Mouse (Mus musculus) kidney, postnatal 0 days (tissue): Measurements from ENCODE around the gene Ppl. TPM values are rescaled to one million over a fixed set of nuclear protein-coding genes. Genes with fewer than 3 reads are reported as not detected.
A peak's percentile ranks its signal among the peaks of the same experiment; 100 is the strongest.

Experiments
- ATAC-seq: fragments of 200-750 bp; cut with Nextera tagmentation; replicated peaks from 2 replicates; pipeline ENCODE4 v1.8.0; 2017; ENCODE audit warnings: low read depth, moderate number of reproducible peaks, moderate TSS enrichment, moderate library complexity; ENCODE audit not compliant: low FRiP score
- DNase-seq: peaks from one replicate; pipeline ENCODE4 v3.0.0-alpha.2; 2016; ENCODE audit warnings: low spot score
- H3K27ac ChIP-seq: fragments of 300-500 bp; sonication (generic); 2 replicates; pipeline ENCODE4 v1.5.1; 2014; ENCODE audit warnings: mild to moderate bottlenecking
- H3K27me3 ChIP-seq: fragments of 300-500 bp; sonication (generic); 2 replicates; pipeline ENCODE4 v1.6.1; 2014; ENCODE audit warnings: low read length, mixed read lengths; ENCODE audit not compliant: insufficient read depth
- H3K36me3 ChIP-seq: fragments of 300-500 bp; sonication (generic); 2 replicates; pipeline ENCODE4 v1.6.1; 2014; ENCODE audit warnings: low read length, mixed read lengths; ENCODE audit not compliant: insufficient read depth
- H3K4me1 ChIP-seq: fragments of 300-500 bp; sonication (generic); replicated peaks from 2 replicates; pipeline ENCODE4 v1.6.1; 2014; ENCODE audit warnings: antibody characterized with exemption, low read length, mixed read lengths; ENCODE audit not compliant: insufficient read depth
- H3K4me2 ChIP-seq: fragments of 300-500 bp; sonication (generic); 2 replicates; pipeline ENCODE4 v1.6.1; 2014; ENCODE audit warnings: mild to moderate bottlenecking, low read length, moderate library complexity, mixed read lengths
- H3K4me3 ChIP-seq: fragments of 300-500 bp; sonication (generic); replicated peaks from 2 replicates; pipeline ENCODE4 v1.5.1; 2014; ENCODE audit warnings: low read depth, low read length
- H3K9ac ChIP-seq: fragments of 300-500 bp; sonication (generic); 2 replicates; pipeline ENCODE4 v1.6.1; 2014; ENCODE audit warnings: low read depth, low read length
- H3K9me3 ChIP-seq: fragments of 300-500 bp; sonication (generic); replicated peaks from 2 replicates; pipeline ENCODE4 v1.6.1; 2016; ENCODE audit warnings: low read length, inconsistent platforms, mixed read lengths
- CTCF ChIP-seq: IDR thresholded peaks from 2 replicates; pipeline ENCODE4 v1.5.1; 2016; ENCODE audit warnings: antibody characterized with exemption, low read depth, mild to moderate bottlenecking, moderate library complexity
- WGBS: fragments of 180-500 bp; shearing (Covaris S2); extraction: QIAGEN DNeasy Blood & Tissue Kit; methylation state at CpG from one replicate; pipeline ENCODE4 v1.1.7; 2014; 5-methylcytosine and 5-hydroxymethylcytosine counted together
- polyA plus RNA-seq: library from polyadenylated mRNA; unstranded; fragments of >200 nt; fragmentation: Nextera tagmentation; extraction: Ambion mirVana; gene quantifications from 2 replicates; pipeline ENCODE4 v1.2.1, GENCODE M21; 2015

The Ppl gene
- polyA plus RNA-seq, 1 experiment from 2014 or later, result 2.8 TPM

GRCm38 (mm10) chr16:5058114-5058513 is 74.1 kb downstream of the Ppl start:
- Histone ChIP-seq H3K4me2 (no peak overlapping the region), H3K9ac (no peak overlapping the region), H3K9me3 (no peaks in the 10 kb centered on the region), H3K4me1 (no peaks in the 10 kb centered on the region), H3K4me3 (no peak overlapping the region), H3K27me3 (no peaks in the 10 kb centered on the region), H3K27ac (no peak overlapping the region), H3K36me3 (peaks cover 37% of the 10 kb centered on the region)
- 96% methylated on average over 1 of the region's 1 CpGs for WGBS
- peak; percentile 55 for DNase-seq
- peak; percentile 63 for TF ChIP-seq CTCF
- no peak for ATAC-seq

DNA sequence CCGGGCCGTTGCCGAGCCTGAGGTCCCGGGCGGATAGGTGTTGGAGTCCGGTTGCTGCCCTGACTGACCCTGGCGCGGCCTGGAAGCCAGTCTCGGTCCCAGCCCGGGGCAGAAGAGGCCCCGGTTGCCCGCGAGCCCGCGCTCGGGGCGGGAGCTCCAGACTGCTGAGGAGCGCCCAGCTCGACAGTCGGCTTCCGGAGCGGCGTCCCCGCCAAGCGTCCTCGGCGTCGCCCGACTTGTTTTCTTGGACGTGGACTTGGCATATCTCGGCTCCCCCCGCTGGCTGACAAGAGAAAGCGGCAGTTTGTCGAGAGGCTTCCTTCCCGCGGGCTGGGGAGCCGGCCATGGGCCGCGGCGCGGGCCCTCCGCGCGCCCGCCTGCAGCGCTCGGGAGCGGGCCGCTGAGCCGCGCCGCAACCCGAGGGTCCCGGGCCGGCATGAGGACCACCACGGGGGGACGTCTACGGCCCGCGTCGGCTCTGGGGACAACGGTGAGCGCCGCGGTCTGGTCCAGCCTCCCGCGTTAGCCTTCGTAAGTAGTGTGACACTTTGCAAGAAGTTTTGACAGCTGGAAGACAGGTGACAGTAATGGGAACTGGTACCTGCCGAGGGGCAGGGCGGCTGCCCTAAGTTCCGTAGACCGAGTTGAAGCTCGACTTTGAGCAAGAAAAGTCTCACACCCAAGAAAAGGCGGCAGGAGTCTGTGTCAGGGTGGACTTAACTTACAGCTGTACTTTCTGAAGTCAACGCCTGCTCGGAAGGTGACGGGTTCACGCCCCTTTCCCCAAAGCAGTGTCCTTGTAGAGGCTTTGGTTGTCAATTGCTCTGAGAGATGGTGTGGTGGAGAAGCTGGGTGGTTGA is 81.7 kb downstream of the Ppl start:
- DNase-seq, result peak; percentile 88
- Histone ChIP-seq H3K4me2 (peak overlapping the region; percentile 61), H3K4me1 (peaks cover 20% of the 10 kb centered on the region), H3K9me3 (no peaks in the 10 kb centered on the region), H3K36me3 (peaks cover 16% of the 10 kb centered on the region), H3K9ac (peak overlapping the region; percentile 93), H3K27me3 (no peaks in the 10 kb centered on the region), H3K4me3 (peak overlapping the region; percentile 95), H3K27ac (peak overlapping the region; percentile 99)
- peak; percentile 23; the same call in 1 of the 2 replicates for TF ChIP-seq CTCF
- ATAC-seq, result peak; percentile 78
- WGBS, result under 1% methylated on average over 78 of the region's 78 CpGs

GRCm38 (mm10) chr16:5049774-5050234 is 82.4 kb downstream of the Ppl start, which contains the start of the genes Glyr1 and Ubn1:
Glyr1 (minus strand) TSS chr16:5049863.
Ubn1 (plus strand) TSS chr16:5050057.
- H3K27me3 ChIP-seq, result no peaks in the 10 kb centered on the region
- H3K4me1 ChIP-seq, result peaks cover 20% of the 10 kb centered on the region
- H3K4me3 ChIP-seq, result peak within 1 kb of the TSS; percentile 95
- ATAC-seq (peak; percentile 99), DNase-seq (peak; percentile 99)
- peaks cover 13% of the 10 kb centered on the region for H3K36me3 ChIP-seq
- TF ChIP-seq CTCF, result 0 out of 2 replicates have a peak, but pooled peaks have one; percentile 1
- under 1% methylated on average over 50 of the region's 56 CpGs for WGBS
- peak within 1 kb of the TSS; percentile 99 for H3K27ac ChIP-seq
- no peaks in the 10 kb centered on the region for H3K9me3 ChIP-seq
- H3K4me2 ChIP-seq, result peak within 1 kb of the TSS; percentile 90
- peak within 1 kb of the TSS; percentile 93 for H3K9ac ChIP-seq

GRCm38 (mm10) chr16:5049182-5049773 is 82.9 kb downstream of the Ppl start:
- under 1% methylated on average over 38 of the region's 38 CpGs for WGBS
- H3K27me3 ChIP-seq, result no peaks in the 10 kb centered on the region
- ATAC-seq (peak; percentile 58), DNase-seq (no peak)
- no peak for TF ChIP-seq CTCF
- H3K9me3 ChIP-seq, result no peaks in the 10 kb centered on the region
- peak overlapping the region; percentile 99 for H3K27ac ChIP-seq
- H3K4me1 ChIP-seq, result peaks cover 20% of the 10 kb centered on the region
- peaks cover 15% of the 10 kb centered on the region for H3K36me3 ChIP-seq
- H3K4me2 ChIP-seq, result peak overlapping the region; percentile 90
- peak overlapping the region; percentile 95 for H3K4me3 ChIP-seq
- peak overlapping the region; percentile 93 for H3K9ac ChIP-seq

DNA sequence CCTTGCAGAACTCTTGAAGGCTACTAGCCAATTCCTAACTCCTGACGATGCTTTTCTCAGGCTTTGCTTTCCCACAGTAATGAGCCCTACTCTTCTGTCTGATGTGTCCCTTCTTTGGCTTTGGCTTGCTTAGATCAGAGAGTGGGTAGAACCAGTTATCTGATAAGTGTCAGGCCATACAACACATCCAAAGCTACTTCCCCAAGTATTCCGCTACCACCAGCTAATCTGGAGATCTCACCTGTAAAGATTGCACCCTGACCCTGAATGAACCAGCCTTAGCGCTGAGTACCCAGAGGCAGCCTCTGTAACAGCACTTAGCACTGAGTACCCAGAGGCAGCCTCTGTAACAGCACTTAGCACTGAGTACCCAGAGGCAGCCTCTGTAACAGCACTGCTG is 86.9 kb downstream of the Ppl start:
- WGBS, result 97% methylated on average over 3 of the region's 3 CpGs
- Histone ChIP-seq H3K4me1 (peaks cover 16% of the 10 kb centered on the region), H3K9me3 (no peaks in the 10 kb centered on the region), H3K36me3 (peaks cover 37% of the 10 kb centered on the region), H3K27ac (no peak overlapping the region), H3K9ac (no peak overlapping the region), H3K4me3 (no peak overlapping the region), H3K4me2 (no peak overlapping the region), H3K27me3 (no peaks in the 10 kb centered on the region)
- DNase-seq, result no peak
- no peak for TF ChIP-seq CTCF
- ATAC-seq, result no peak

DNA sequence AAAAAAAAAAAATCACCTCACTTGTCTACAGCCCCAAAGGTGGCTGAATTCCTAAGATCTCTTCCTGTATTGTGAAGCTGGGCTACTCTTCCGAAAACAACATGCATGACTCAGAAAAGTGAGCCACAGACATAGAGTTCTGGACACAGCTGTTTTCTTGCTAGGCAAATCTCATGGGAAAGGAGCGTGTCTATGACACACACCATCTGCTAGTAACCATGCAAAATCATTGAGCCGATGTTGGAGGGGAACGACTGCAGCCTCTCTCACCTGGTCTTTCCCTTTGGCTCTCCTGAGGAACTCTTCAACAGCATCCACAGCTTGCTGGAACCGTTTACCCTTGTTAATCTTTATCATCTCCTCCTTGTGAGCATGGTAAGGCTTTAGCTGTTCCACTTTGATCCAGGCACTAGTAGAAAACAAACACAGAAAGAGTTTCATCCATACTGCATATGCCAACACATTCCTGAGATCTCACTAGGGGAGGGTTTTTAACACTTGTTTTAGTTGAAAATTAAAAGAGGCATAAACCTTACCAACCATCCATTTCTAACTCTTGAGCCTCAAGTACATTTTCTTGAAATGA is 95.5 kb downstream of the Ppl start:
- no peaks in the 10 kb centered on the region for H3K9me3 ChIP-seq
- no peak overlapping the region for H3K9ac ChIP-seq
- no peaks in the 10 kb centered on the region for H3K27me3 ChIP-seq
- H3K4me3 ChIP-seq, result no peak overlapping the region
- H3K4me2 ChIP-seq, result no peak overlapping the region
- 67% methylated on average over 5 of the region's 5 CpGs for WGBS
- H3K27ac ChIP-seq, result no peak overlapping the region
- no peak for TF ChIP-seq CTCF
- peak; percentile 13 for DNase-seq
- H3K36me3 ChIP-seq, result peaks cover 76% of the 10 kb centered on the region
- no peaks in the 10 kb centered on the region for H3K4me1 ChIP-seq
- no peak for ATAC-seq

Other genes with a start within 250 kb of the Ppl start
- gene Mgrn1, start 246.2 kb downstream of the Ppl start, polyA plus RNA-seq, result 85.9 and 99.0 TPM in 2 replicates
- 152 and 161 TPM in 2 replicates for gene Nudt16l1, start 193.7 kb downstream of the Ppl start, polyA plus RNA-seq
- 54.1 and 55.9 TPM in 2 replicates for gene Anks3, start 168.2 kb downstream of the Ppl start, polyA plus RNA-seq
- not detected in 2 replicates for gene Sept12, start 134.6 kb downstream of the Ppl start, polyA plus RNA-seq
- gene Smim22, start 125.1 kb downstream of the Ppl start, polyA plus RNA-seq, result 30.9 and 38.3 TPM in 2 replicates
- 90.7 and 106 TPM in 2 replicates for gene Rogdi, start 118.9 kb downstream of the Ppl start, polyA plus RNA-seq
- gene Glyr1, start 82.6 kb downstream of the Ppl start, polyA plus RNA-seq, result 108 and 120 TPM in 2 replicates
- gene Ubn1, start 82.4 kb downstream of the Ppl start, polyA plus RNA-seq, result 15.2 and 16.8 TPM in 2 replicates
- not detected in 2 replicates for gene Sec14l5, start 14.7 kb upstream of the Ppl start, polyA plus RNA-seq
- gene Nagpa, start 71.6 kb upstream of the Ppl start, polyA plus RNA-seq, result 13.0 and 15.0 TPM in 2 replicates
- 15.3 and 17.7 TPM in 2 replicates for gene AU021092, start 89.9 kb upstream of the Ppl start, polyA plus RNA-seq
- gene Alg1, start 101.2 kb upstream of the Ppl start, polyA plus RNA-seq, result 35.8 and 35.9 TPM in 2 replicates
- gene Eef2kmt, start 123.6 kb upstream of the Ppl start, polyA plus RNA-seq, result 30.9 and 32.6 TPM in 2 replicates